Comparison of ENCODE assay signal across 17 mouse cellular contexts in the genomic region with DNA sequence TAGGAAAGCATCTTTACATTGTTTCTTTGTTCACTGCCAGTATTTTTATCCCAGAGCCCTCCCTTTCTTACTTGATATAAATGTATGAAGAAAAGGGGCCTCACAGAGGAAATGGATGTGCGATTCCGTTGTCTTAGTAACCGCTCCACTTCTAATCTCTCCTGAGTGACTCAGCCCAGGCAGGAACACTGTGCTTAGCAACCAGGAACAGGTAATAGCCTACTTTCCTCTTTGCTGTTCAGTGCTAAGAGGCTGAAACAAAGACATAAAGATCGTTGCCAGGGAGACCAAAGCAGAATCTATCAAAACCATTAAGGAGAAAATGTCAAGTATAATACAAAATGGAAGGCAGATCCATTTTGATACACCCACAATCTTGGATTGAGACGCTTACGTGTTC. TPM values are rescaled to one million over a fixed set of nuclear protein-coding genes. Genes with fewer than 3 reads are reported as not detected.
DNase-seq lines count a peak whose midpoint lies in the region; ATAC-seq lines count a peak whose summit lies in the region.
"Had no signal": no experiment of that assay in that cellular context is flagged by ENCODE, and none has a peak within 500 bp of the region (broad histone marks: within the 10 kb centered on the region; RNA-seq: fewer than 3 reads in every experiment).

No protein-coding gene starts in this region.

- H3K36me3 ChIP-seq in hindbrain, embryonic 14.5 days (replicated peaks; ENCODE audit: control insufficient read depth, insufficient read depth), result 0 out of 2 replicates have a peak, but pooled peaks cover 3% of the 10 kb centered on the region
- no peaks in the 10 kb centered on the region for H3K36me3 ChIP-seq in hindbrain, embryonic 12.5 days
- H3K36me3 ChIP-seq: liver, embryonic 12.5 days; lung, embryonic 15.5 days had no signal

- peak overlapping the region; percentile 79 for H3K27ac ChIP-seq in hindbrain, embryonic 14.5 days
- no peak overlapping the region for H3K27ac ChIP-seq in hindbrain, embryonic 12.5 days
- H3K27ac ChIP-seq: embryonic facial prominence, embryonic 10.5 days; gastrocnemius, adult 2 months; liver, embryonic 12.5 days; lung, embryonic 15.5 days had no signal

- ATAC-seq in hindbrain, embryonic 14.5 days (ENCODE audit: low FRiP score), result peak; percentile 66
- ATAC-seq in hindbrain, embryonic 12.5 days (ENCODE audit: low FRiP score), result no peak
- ATAC-seq: inflammation-experienced regulatory T-cells, adult 6 months; liver, embryonic 12.5 days had no signal

- intact Hi-C loops in left cerebral cortex, postnatal 25 days (cut with DNase I), result loop anchor here (10.0 kb wide), 1 partner anchor 606 kb away; no protein-coding TSS in a partner anchor

- H3K9me3 ChIP-seq in hindbrain, embryonic 14.5 days (ENCODE audit: control insufficient read depth, low read length), result no peaks in the 10 kb centered on the region
- H3K9me3 ChIP-seq in hindbrain, embryonic 12.5 days (replicated peaks), result no peaks in the 10 kb centered on the region
- H3K9me3 ChIP-seq: embryonic facial prominence, embryonic 10.5 days; liver, embryonic 12.5 days; lung, embryonic 15.5 days had no signal

- WGBS in hindbrain, embryonic 14.5 days, result 65% methylated on average over 6 of the region's 6 CpGs
- 85% methylated on average over 6 of the region's 6 CpGs for WGBS in hindbrain, embryonic 12.5 days

- H3K4me2 ChIP-seq in hindbrain, embryonic 14.5 days (replicated peaks), result no peak overlapping the region
- no peak overlapping the region for H3K4me2 ChIP-seq in hindbrain, embryonic 12.5 days (replicated peaks)
- H3K4me2 ChIP-seq: liver, embryonic 12.5 days; lung, embryonic 15.5 days had no signal

- no peaks in the 10 kb centered on the region for H3K27me3 ChIP-seq in hindbrain, embryonic 14.5 days (ENCODE audit: control insufficient read depth, insufficient read depth, low read length)
- H3K27me3 ChIP-seq in hindbrain, embryonic 12.5 days, result no peaks in the 10 kb centered on the region
- H3K27me3 ChIP-seq: liver, embryonic 12.5 days; lung, embryonic 15.5 days had no signal

- H3K9ac ChIP-seq in hindbrain, embryonic 14.5 days, result no peak overlapping the region
- no peak overlapping the region for H3K9ac ChIP-seq in hindbrain, embryonic 12.5 days
- H3K9ac ChIP-seq: liver, embryonic 12.5 days; lung, embryonic 15.5 days had no signal

- DNase-seq in hindbrain, embryonic 14.5 days (ENCODE audit: low spot score), result peak; percentile 24
- DNase-seq in right cerebral cortex, postnatal 36 days (ENCODE audit: low spot score in 2 of 2), result peak; percentile 15 to 18
- DNase-seq in right cerebral cortex, postnatal 14 days, result no peak
- DNase-seq in left cerebral cortex, postnatal 25 days (ENCODE audit: low spot score in 2 of 2), result peak; percentile 24 to 54
- DNase-seq in layer of hippocampus, adult 9-11 months, result no peak
- DNase-seq in lung, postnatal 25 days (ENCODE audit: low spot score), result no peak
- DNase-seq: B cell, adult 2 months; cerebellum, postnatal 25 days; gastrocnemius, adult 2 months; heart, adult 11 months; thymus, postnatal 25 days had no signal

- H3K4me3 ChIP-seq in hindbrain, embryonic 14.5 days (replicated peaks; ENCODE audit: low read length), result no peak overlapping the region
- no peak overlapping the region for H3K4me3 ChIP-seq in hindbrain, embryonic 12.5 days
- H3K4me3 ChIP-seq: embryonic facial prominence, embryonic 10.5 days; erythroblast, embryonic 14.5 days; gastrocnemius, adult 2 months; liver, embryonic 12.5 days; lung, embryonic 15.5 days had no signal

- H3K4me1 ChIP-seq in hindbrain, embryonic 14.5 days (replicated peaks; ENCODE audit: control insufficient read depth, insufficient read depth, low read length), result no peaks in the 10 kb centered on the region
- H3K4me1 ChIP-seq in hindbrain, embryonic 12.5 days, result no peaks in the 10 kb centered on the region
- H3K4me1 ChIP-seq: embryonic facial prominence, embryonic 10.5 days; lung, embryonic 15.5 days had no signal

RNA-seq across cellular contexts. Expression of a gene that starts 38.5 kb away (rescaled TPM):
- polyA plus RNA-seq in hindbrain, embryonic 14.5 days (2014; fragmentation: Nextera tagmentation; extraction: Ambion mirVana), result 30.6 and 47.6 TPM in 2 replicates
- 44.9 and 50.8 TPM in 2 replicates for polyA plus RNA-seq in hindbrain, embryonic 12.5 days (2016; fragmentation: Nextera tagmentation; extraction: Ambion mirVana)
- 1 to 10 TPM; 5.6 to 8.0 TPM for total RNA-seq in left cerebral cortex, postnatal 25 days (2021)

RNA-seq across cellular contexts. Expression of a gene that starts 49.7 kb away (rescaled TPM):
- polyA plus RNA-seq in hindbrain, embryonic 14.5 days (2014; fragmentation: Nextera tagmentation; extraction: Ambion mirVana), result 74.2 and 76.6 TPM in 2 replicates
- 44.8 and 45.4 TPM in 2 replicates for polyA plus RNA-seq in hindbrain, embryonic 12.5 days (2016; fragmentation: Nextera tagmentation; extraction: Ambion mirVana)
- 10 to 100 TPM; 43.6 to 51.0 TPM for total RNA-seq in left cerebral cortex, postnatal 25 days (2021)

Comparison
In these comparisons a context has a peak if more than half of its experiments do, and no peak if none do; other contexts are left out.
1. DNase-seq: peak in hindbrain, embryonic 14.5 days (single experiment), right cerebral cortex, postnatal 36 days (2 of 2) and left cerebral cortex, postnatal 25 days (2 of 2); none in right cerebral cortex, postnatal 14 days (single experiment), layer of hippocampus, adult 9-11 months (single experiment) and lung, postnatal 25 days (single experiment).